Mouse (Mus musculus): ENCODE measurements around the gene Dnm2. TPM values are rescaled to one million over a fixed set of nuclear protein-coding genes. Genes with fewer than 3 reads are reported as not detected.

Dnm2 gene
- polyA plus RNA-seq, 1 experiment from 2014 or later = 76.1 TPM

Small RNA genes within 50 kb of the gene (microRNA-seq; reads per million reads assigned to microRNA genes)
- gene Mir199a-1 = 32.3 reads per million, percentile 36 among the genes with 10 or more reads in this experiment

Other genes with a start within 250 kb of the Dnm2 start
- gene Keap1, start 185.5 kb upstream of the Dnm2 start, polyA plus RNA-seq (2015; fragmentation: Nextera tagmentation; extraction: Ambion mirVana) = 77.7 and 78.6 TPM in 2 replicates
- 6.2 and 6.3 TPM in 2 replicates for gene S1pr5, start 176.5 kb upstream of the Dnm2 start, polyA plus RNA-seq (2015; fragmentation: Nextera tagmentation; extraction: Ambion mirVana)
- 40.8 and 44.2 TPM in 2 replicates for gene Atg4d, start 159.6 kb upstream of the Dnm2 start, polyA plus RNA-seq (2015; fragmentation: Nextera tagmentation; extraction: Ambion mirVana)
- 13.1 and 18.4 TPM in 2 replicates for gene Kri1, start 136.9 kb upstream of the Dnm2 start, polyA plus RNA-seq (2015; fragmentation: Nextera tagmentation; extraction: Ambion mirVana)
- gene Cdkn2d, start 133.5 kb upstream of the Dnm2 start, polyA plus RNA-seq (2015; fragmentation: Nextera tagmentation; extraction: Ambion mirVana) = 55.3 and 60.1 TPM in 2 replicates
- gene Ap1m2, start 112.6 kb upstream of the Dnm2 start, polyA plus RNA-seq (2015; fragmentation: Nextera tagmentation; extraction: Ambion mirVana) = 42.3 and 43.2 TPM in 2 replicates
- gene Slc44a2, start 104.2 kb upstream of the Dnm2 start, polyA plus RNA-seq (2015; fragmentation: Nextera tagmentation; extraction: Ambion mirVana) = 137 and 150 TPM in 2 replicates
- gene Ilf3, start 57.0 kb upstream of the Dnm2 start, polyA plus RNA-seq (2015; fragmentation: Nextera tagmentation; extraction: Ambion mirVana) = 169 and 174 TPM in 2 replicates
- gene Qtrt1, start 13.1 kb upstream of the Dnm2 start, polyA plus RNA-seq (2015; fragmentation: Nextera tagmentation; extraction: Ambion mirVana) = 42.3 and 45.0 TPM in 2 replicates
- 123 and 132 TPM in 2 replicates for gene Tmed1, start 85.3 kb downstream of the Dnm2 start, polyA plus RNA-seq (2015; fragmentation: Nextera tagmentation; extraction: Ambion mirVana)
- gene AB124611, start 101.3 kb downstream of the Dnm2 start, polyA plus RNA-seq (2015; fragmentation: Nextera tagmentation; extraction: Ambion mirVana) = 3.5 and 3.6 TPM in 2 replicates
- 47.3 and 53.2 TPM in 2 replicates for gene Carm1, start 122.0 kb downstream of the Dnm2 start, polyA plus RNA-seq (2015; fragmentation: Nextera tagmentation; extraction: Ambion mirVana)
- gene Timm29, start 167.8 kb downstream of the Dnm2 start, polyA plus RNA-seq (2015; fragmentation: Nextera tagmentation; extraction: Ambion mirVana) = 28.3 and 31.4 TPM in 2 replicates
- gene Yipf2, start 167.9 kb downstream of the Dnm2 start, polyA plus RNA-seq (2015; fragmentation: Nextera tagmentation; extraction: Ambion mirVana) = 23.3 and 23.6 TPM in 2 replicates
- gene Smarca4, start 191.3 kb downstream of the Dnm2 start, polyA plus RNA-seq (2015; fragmentation: Nextera tagmentation; extraction: Ambion mirVana) = 65.4 and 68.7 TPM in 2 replicates

Data from limb, embryonic 15.5 days (tissue).